Mouse (Mus musculus): ENCODE results near the gene Olfr827. TPM values are rescaled to one million over a fixed set of nuclear protein-coding genes. Genes with fewer than 3 reads are reported as not detected.

The Olfr827 gene
- polyA plus RNA-seq (2015; fragmentation: Nextera tagmentation; extraction: Ambion mirVana) = not detected in 2 replicates

DNA sequence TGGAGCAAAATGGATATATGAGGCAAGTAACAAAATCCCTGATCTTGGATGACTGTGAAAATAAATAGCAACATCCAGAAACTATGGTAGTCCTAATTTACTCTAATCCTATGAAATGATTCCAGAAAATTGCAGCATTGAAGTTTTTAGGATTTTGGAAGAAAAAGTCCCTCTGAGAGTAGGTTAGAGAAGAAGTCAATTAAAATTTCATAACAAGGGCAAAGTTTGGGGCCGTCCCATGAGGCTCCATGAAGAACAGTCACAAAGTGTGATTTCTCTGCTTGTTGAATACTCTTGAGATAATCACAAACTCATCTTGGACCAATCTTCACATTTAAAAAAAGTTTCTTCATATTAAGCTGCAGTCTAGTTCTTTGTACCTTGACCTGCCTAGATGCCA, at the start of gene Olfr827:
Gene Olfr827 (minus strand): TSS at position 101 of the 400 bp plus-strand sequence.
- Histone ChIP-seq H3K27me3 (replicated peaks; ENCODE audit: control insufficient read depth, insufficient read depth, low read length) (no peaks in the 10 kb centered on the region), H3K4me2 (replicated peaks; ENCODE audit: low read depth) (no peak within 1 kb of the TSS), H3K9me3 (ENCODE audit: control insufficient read depth) (no peaks in the 10 kb centered on the region), H3K36me3 (ENCODE audit: control insufficient read depth, insufficient read depth) (no peaks in the 10 kb centered on the region), H3K9ac (ENCODE audit: low read depth, low read length) (no peak within 1 kb of the TSS), H3K4me3 (ENCODE audit: low read depth, low read length) (no peak within 1 kb of the TSS), H3K4me1 (replicated peaks; ENCODE audit: control insufficient read depth, insufficient read depth, low read length) (no peaks in the 10 kb centered on the region), H3K27ac (ENCODE audit: low read depth, low read length) (no peak within 1 kb of the TSS)
- ATAC-seq = no peak
- no peak for TF ChIP-seq CTCF (IDR thresholded peaks at IDR 0.05; ENCODE audit: low read depth)
- 81% methylated on average over 1 of the region's 1 CpGs for whole genome bisulfite sequencing

DNA sequence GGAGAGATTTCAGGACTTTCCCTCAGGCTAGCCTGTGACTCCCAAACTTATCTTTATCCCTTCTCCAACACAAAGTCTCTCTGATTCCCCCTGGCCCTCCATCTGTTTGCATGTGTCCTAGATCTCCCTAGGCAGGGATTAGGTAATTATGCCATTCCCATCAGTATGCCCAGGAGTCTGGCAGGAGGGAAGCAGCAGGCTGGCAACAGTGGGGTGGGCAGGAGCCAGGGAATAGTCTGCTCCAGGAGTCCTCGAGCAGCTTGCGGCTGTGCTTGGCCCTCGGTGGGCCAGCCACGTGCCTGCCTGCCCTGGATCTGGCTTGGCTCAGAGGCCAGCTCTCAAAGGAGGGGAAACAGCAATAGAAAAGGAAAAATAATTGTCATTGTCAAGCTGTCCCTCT, 49.0 kb upstream of the Olfr827 start:
- no peaks in the 10 kb centered on the region for H3K4me1 ChIP-seq (replicated peaks; ENCODE audit: control insufficient read depth, insufficient read depth, low read length)
- H3K36me3 ChIP-seq (ENCODE audit: control insufficient read depth, insufficient read depth) = no peaks in the 10 kb centered on the region
- no peaks in the 10 kb centered on the region for H3K27me3 ChIP-seq (replicated peaks; ENCODE audit: control insufficient read depth, insufficient read depth, low read length)
- H3K4me2 ChIP-seq (replicated peaks; ENCODE audit: low read depth) = no peak overlapping the region
- H3K4me3 ChIP-seq (ENCODE audit: low read depth, low read length) = no peak overlapping the region
- ATAC-seq = no peak
- no peak overlapping the region for H3K9ac ChIP-seq (ENCODE audit: low read depth, low read length)
- no peak for TF ChIP-seq CTCF (IDR thresholded peaks at IDR 0.05; ENCODE audit: low read depth)
- H3K27ac ChIP-seq (ENCODE audit: low read depth, low read length) = no peak overlapping the region
- WGBS = 69% methylated on average over 4 of the region's 4 CpGs
- no peaks in the 10 kb centered on the region for H3K9me3 ChIP-seq (ENCODE audit: control insufficient read depth)

DNA sequence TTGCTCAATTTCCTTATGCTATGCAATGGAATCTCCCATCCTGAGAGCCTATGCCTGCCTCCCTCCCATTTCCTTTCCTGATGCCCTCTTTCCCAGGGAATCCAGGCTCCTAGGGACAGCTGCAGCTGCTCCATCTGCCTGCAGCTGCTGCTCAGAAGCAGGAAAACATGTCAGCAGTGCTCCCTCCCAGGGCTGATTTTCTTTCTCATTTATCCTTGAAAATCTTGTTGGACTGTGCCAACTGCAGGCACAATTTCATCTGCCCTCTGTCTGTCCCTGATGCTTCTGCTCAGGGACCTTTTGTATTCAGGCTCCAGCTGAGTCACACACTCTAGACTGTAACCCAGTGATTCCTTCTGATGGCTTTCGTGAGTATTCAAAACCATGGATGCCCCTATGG, 45.3 kb upstream of the Olfr827 start:
- Histone ChIP-seq H3K27ac (ENCODE audit: low read depth, low read length) (no peak overlapping the region), H3K9ac (ENCODE audit: low read depth, low read length) (no peak overlapping the region), H3K4me3 (ENCODE audit: low read depth, low read length) (no peak overlapping the region), H3K36me3 (ENCODE audit: control insufficient read depth, insufficient read depth) (no peaks in the 10 kb centered on the region), H3K4me1 (replicated peaks; ENCODE audit: control insufficient read depth, insufficient read depth, low read length) (no peaks in the 10 kb centered on the region), H3K27me3 (replicated peaks; ENCODE audit: control insufficient read depth, insufficient read depth, low read length) (no peaks in the 10 kb centered on the region), H3K4me2 (replicated peaks; ENCODE audit: low read depth) (no peak overlapping the region), H3K9me3 (ENCODE audit: control insufficient read depth) (no peaks in the 10 kb centered on the region)
- no peak for ATAC-seq
- whole genome bisulfite sequencing = 58% methylated on average over 1 of the region's 1 CpGs
- no peak for TF ChIP-seq CTCF (IDR thresholded peaks at IDR 0.05; ENCODE audit: low read depth)

DNA sequence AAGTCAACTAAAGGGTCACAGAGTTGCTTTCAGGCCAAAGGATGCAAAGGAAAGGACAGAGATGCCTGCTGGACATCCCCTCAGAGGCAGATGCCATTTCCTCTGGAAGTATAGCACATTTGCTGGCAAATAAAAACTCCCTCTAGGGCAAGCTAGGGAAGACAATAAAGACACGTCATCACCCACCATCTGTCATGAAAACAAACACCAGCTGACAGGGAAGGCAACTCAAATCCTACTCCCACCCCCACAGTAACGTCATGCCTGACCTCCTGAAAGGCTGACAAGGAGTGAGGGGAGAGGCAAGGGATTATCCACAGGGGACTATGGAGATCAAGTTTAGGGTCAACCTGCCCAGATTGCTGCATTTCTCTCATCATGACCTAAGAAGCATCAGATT, 30.1 kb upstream of the Olfr827 start:
- Histone ChIP-seq H3K9ac (ENCODE audit: low read depth, low read length) (no peak overlapping the region), H3K36me3 (ENCODE audit: control insufficient read depth, insufficient read depth) (no peaks in the 10 kb centered on the region), H3K4me3 (ENCODE audit: low read depth, low read length) (no peak overlapping the region), H3K27ac (ENCODE audit: low read depth, low read length) (no peak overlapping the region), H3K27me3 (replicated peaks; ENCODE audit: control insufficient read depth, insufficient read depth, low read length) (no peaks in the 10 kb centered on the region), H3K9me3 (ENCODE audit: control insufficient read depth) (no peaks in the 10 kb centered on the region), H3K4me1 (replicated peaks; ENCODE audit: control insufficient read depth, insufficient read depth, low read length) (no peaks in the 10 kb centered on the region), H3K4me2 (replicated peaks; ENCODE audit: low read depth) (no peak overlapping the region)
- WGBS = 10% methylated on average over 2 of the region's 2 CpGs
- no peak for ATAC-seq
- no peak for TF ChIP-seq CTCF (IDR thresholded peaks at IDR 0.05; ENCODE audit: low read depth)

DNA sequence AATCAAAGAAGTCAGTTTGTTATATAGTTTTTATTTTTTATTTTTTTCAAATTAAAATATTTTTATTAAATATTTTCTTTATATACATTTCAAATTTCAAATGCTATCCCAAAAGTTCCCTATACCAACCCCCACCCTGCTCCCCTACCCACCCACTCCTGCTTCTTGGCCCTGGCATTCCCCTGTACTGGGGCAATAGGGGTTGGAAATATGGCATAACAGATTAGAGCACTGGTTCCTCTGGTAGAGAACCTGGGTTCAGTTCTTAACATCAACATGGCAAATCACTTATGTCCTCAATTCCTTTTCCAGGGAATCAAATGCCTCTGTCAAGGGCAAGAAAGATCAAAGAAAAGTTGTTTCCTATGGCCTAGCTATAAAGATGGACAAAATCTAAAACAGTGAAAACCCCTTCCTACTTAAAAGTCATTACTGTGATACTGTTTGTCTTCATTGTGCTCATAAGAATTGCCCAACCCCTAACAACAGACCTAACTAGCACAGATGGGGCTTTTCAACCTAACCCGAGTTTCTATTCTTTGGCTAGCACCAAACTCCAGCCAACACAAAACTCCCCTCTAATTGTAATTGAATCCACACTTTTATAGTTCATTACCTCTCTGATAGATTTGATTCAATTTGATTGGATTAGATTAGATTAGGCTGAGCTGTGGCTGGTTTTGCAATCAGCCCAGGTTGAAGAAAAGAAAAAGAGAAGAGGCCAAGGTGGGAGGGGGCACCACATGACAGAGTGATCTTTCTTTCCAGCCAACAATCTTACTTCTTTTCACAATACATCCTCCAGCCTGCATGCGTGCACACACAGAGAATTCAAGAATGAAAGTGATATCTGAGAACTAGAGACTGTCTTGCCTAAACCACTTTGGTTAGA, 24.4 kb upstream of the Olfr827 start:
- no peak for ATAC-seq
- Histone ChIP-seq H3K27me3 (replicated peaks; ENCODE audit: control insufficient read depth, insufficient read depth, low read length) (no peaks in the 10 kb centered on the region), H3K27ac (ENCODE audit: low read depth, low read length) (no peak overlapping the region), H3K4me2 (replicated peaks; ENCODE audit: low read depth) (no peak overlapping the region), H3K9ac (ENCODE audit: low read depth, low read length) (no peak overlapping the region), H3K9me3 (ENCODE audit: control insufficient read depth) (no peaks in the 10 kb centered on the region), H3K36me3 (ENCODE audit: control insufficient read depth, insufficient read depth) (no peaks in the 10 kb centered on the region), H3K4me1 (replicated peaks; ENCODE audit: control insufficient read depth, insufficient read depth, low read length) (no peaks in the 10 kb centered on the region), H3K4me3 (ENCODE audit: low read depth, low read length) (no peak overlapping the region)
- no peak for TF ChIP-seq CTCF (IDR thresholded peaks at IDR 0.05; ENCODE audit: low read depth)
- WGBS = 64% methylated on average over 2 of the region's 2 CpGs

DNA sequence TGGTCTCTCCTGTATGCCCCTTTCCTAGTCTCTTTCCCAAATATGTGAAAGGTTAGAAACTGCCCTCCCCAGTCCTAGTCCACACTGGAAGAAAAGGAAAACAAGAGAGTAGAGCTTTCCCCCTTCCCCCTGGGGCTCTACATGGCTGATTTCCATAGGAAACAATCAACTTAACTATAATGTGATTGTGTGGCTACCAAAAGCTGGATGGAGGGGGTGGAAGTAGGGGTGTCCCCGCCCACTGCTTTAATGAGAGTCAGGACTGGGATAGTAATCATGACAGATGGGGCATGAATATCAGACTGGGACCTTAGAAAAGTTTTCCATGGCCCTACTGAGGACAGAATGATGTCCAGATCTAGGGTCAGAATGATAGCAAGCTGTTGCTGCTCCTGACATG, 20.4 kb upstream of the Olfr827 start:
- Histone ChIP-seq H3K4me1 (replicated peaks; ENCODE audit: control insufficient read depth, insufficient read depth, low read length) (no peaks in the 10 kb centered on the region), H3K36me3 (ENCODE audit: control insufficient read depth, insufficient read depth) (no peaks in the 10 kb centered on the region), H3K4me2 (replicated peaks; ENCODE audit: low read depth) (no peak overlapping the region), H3K27me3 (replicated peaks; ENCODE audit: control insufficient read depth, insufficient read depth, low read length) (no peaks in the 10 kb centered on the region), H3K9me3 (ENCODE audit: control insufficient read depth) (no peaks in the 10 kb centered on the region), H3K9ac (ENCODE audit: low read depth, low read length) (no peak overlapping the region), H3K4me3 (ENCODE audit: low read depth, low read length) (no peak overlapping the region), H3K27ac (ENCODE audit: low read depth, low read length) (no peak overlapping the region)
- no peak for ATAC-seq
- no peak for TF ChIP-seq CTCF (IDR thresholded peaks at IDR 0.05; ENCODE audit: low read depth)
- 66% methylated on average over 1 of the region's 1 CpGs for WGBS

Data from intestine, postnatal 0 days (tissue).